Mouse (Mus musculus): ENCODE data around the gene Bcar3. TPM values are rescaled to one million over a fixed set of nuclear protein-coding genes. Genes with fewer than 3 reads are reported as not detected.

The Bcar3 gene
- polyA plus RNA-seq, 1 experiment from 2014 or later, result 9.1 TPM

- Histone ChIP-seq H3K4me1 (replicated peaks) (no peaks in the 10 kb centered on the region; the same call in 1 of the 2 replicates), H3K27ac (replicated peaks) (no peak overlapping the region), H3K9ac (no peak overlapping the region), H3K4me3 (no peak overlapping the region), H3K27me3 (no peaks in the 10 kb centered on the region), H3K9me3 (no peaks in the 10 kb centered on the region), H3K36me3 (no peaks in the 10 kb centered on the region), H3K4me2 (no peak overlapping the region)
- ATAC-seq (ENCODE audit: low read depth), result no peak
- 73% methylated on average over 5 of the region's 5 CpGs for WGBS
Measured at GRCm38 (mm10) chr3:122344350-122344749, 50.4 kb downstream of the Bcar3 start.

- 88% methylated on average over 1 of the region's 1 CpGs for WGBS
- no peaks in the 10 kb centered on the region for H3K9me3 ChIP-seq
- no peaks in the 10 kb centered on the region; the same call in 1 of the 2 replicates for H3K4me1 ChIP-seq (replicated peaks)
- ATAC-seq (ENCODE audit: low read depth), result no peak
- no peaks in the 10 kb centered on the region for H3K27me3 ChIP-seq
- no peak overlapping the region for H3K9ac ChIP-seq
- H3K27ac ChIP-seq (replicated peaks), result no peak overlapping the region
- no peak overlapping the region for H3K4me2 ChIP-seq
- no peaks in the 10 kb centered on the region for H3K36me3 ChIP-seq
- no peak overlapping the region for H3K4me3 ChIP-seq
Measured at GRCm38 (mm10) chr3:122345977-122346472, 52.1 kb downstream of the Bcar3 start.

- no peak for ATAC-seq (ENCODE audit: low read depth)
- Histone ChIP-seq H3K4me1 (replicated peaks) (no peaks in the 10 kb centered on the region; the same call in 1 of the 2 replicates), H3K27ac (replicated peaks) (no peak overlapping the region), H3K36me3 (no peaks in the 10 kb centered on the region), H3K27me3 (no peaks in the 10 kb centered on the region), H3K4me3 (no peak overlapping the region), H3K9me3 (no peaks in the 10 kb centered on the region), H3K4me2 (no peak overlapping the region), H3K9ac (no peak overlapping the region)
- 89% methylated on average over 2 of the region's 2 CpGs for WGBS
Measured at GRCm38 (mm10) chr3:122346600-122346999, 52.7 kb downstream of the Bcar3 start.

- Histone ChIP-seq H3K36me3 (no peaks in the 10 kb centered on the region), H3K9me3 (no peaks in the 10 kb centered on the region), H3K4me1 (replicated peaks) (no peaks in the 10 kb centered on the region), H3K27me3 (no peaks in the 10 kb centered on the region), H3K4me3 (no peak overlapping the region), H3K27ac (replicated peaks) (no peak overlapping the region), H3K9ac (no peak overlapping the region), H3K4me2 (no peak overlapping the region)
- ATAC-seq (ENCODE audit: low read depth), result no peak
- 83% methylated on average over 5 of the region's 5 CpGs for WGBS
Measured at GRCm38 (mm10) chr3:122348677-122349076, 54.7 kb downstream of the Bcar3 start.

- H3K4me2 ChIP-seq, result no peak overlapping the region
- H3K9ac ChIP-seq, result no peak overlapping the region
- no peak overlapping the region for H3K4me3 ChIP-seq
- no peak for ATAC-seq (ENCODE audit: low read depth)
- H3K9me3 ChIP-seq, result no peaks in the 10 kb centered on the region
- H3K27ac ChIP-seq (replicated peaks), result no peak overlapping the region
- no peaks in the 10 kb centered on the region for H3K4me1 ChIP-seq (replicated peaks)
- H3K36me3 ChIP-seq, result no peaks in the 10 kb centered on the region
- H3K27me3 ChIP-seq, result no peaks in the 10 kb centered on the region
- WGBS, result 87% methylated on average over 3 of the region's 3 CpGs
Measured at GRCm38 (mm10) chr3:122352801-122353200, 58.9 kb downstream of the Bcar3 start.

- no peak overlapping the region for H3K4me2 ChIP-seq
- H3K9me3 ChIP-seq, result no peaks in the 10 kb centered on the region
- H3K4me1 ChIP-seq (replicated peaks), result peaks cover 2% of the 10 kb centered on the region
- no peak overlapping the region for H3K4me3 ChIP-seq
- no peaks in the 10 kb centered on the region for H3K36me3 ChIP-seq
- no peaks in the 10 kb centered on the region for H3K27me3 ChIP-seq
- no peak for ATAC-seq (ENCODE audit: low read depth)
- H3K9ac ChIP-seq, result no peak overlapping the region
- no peak overlapping the region for H3K27ac ChIP-seq (replicated peaks)
- 70% methylated on average over 7 of the region's 7 CpGs for WGBS
Measured at GRCm38 (mm10) chr3:122359426-122359825, 65.5 kb downstream of the Bcar3 start.

GRCm38 (mm10) chr3:122359954-122360353 lies 66.0 kb downstream of the Bcar3 start:
- ATAC-seq (ENCODE audit: low read depth), result no peak
- Histone ChIP-seq H3K36me3 (no peaks in the 10 kb centered on the region), H3K9me3 (no peaks in the 10 kb centered on the region), H3K4me3 (no peak overlapping the region), H3K27me3 (no peaks in the 10 kb centered on the region), H3K9ac (no peak overlapping the region), H3K4me1 (replicated peaks) (peaks cover 7% of the 10 kb centered on the region), H3K27ac (replicated peaks) (no peak overlapping the region), H3K4me2 (no peak overlapping the region)
- WGBS, result 89% methylated on average over 9 of the region's 9 CpGs

GRCm38 (mm10) chr3:122360721-122361138 lies 66.8 kb downstream of the Bcar3 start:
- Histone ChIP-seq H3K9me3 (no peaks in the 10 kb centered on the region), H3K4me3 (no peak overlapping the region), H3K36me3 (no peaks in the 10 kb centered on the region), H3K27ac (replicated peaks) (no peak overlapping the region), H3K9ac (no peak overlapping the region), H3K4me2 (no peak overlapping the region), H3K27me3 (no peaks in the 10 kb centered on the region), H3K4me1 (replicated peaks) (peaks cover 15% of the 10 kb centered on the region)
- 37% methylated on average over 5 of the region's 5 CpGs for WGBS
- ATAC-seq (ENCODE audit: low read depth), result no peak

GRCm38 (mm10) chr3:122362719-122363118 lies 68.8 kb downstream of the Bcar3 start:
- WGBS, result 61% methylated on average over 2 of the region's 2 CpGs
- Histone ChIP-seq H3K27me3 (no peaks in the 10 kb centered on the region), H3K4me1 (replicated peaks) (peaks cover 15% of the 10 kb centered on the region), H3K27ac (replicated peaks) (no peak overlapping the region), H3K4me3 (no peak overlapping the region), H3K36me3 (no peaks in the 10 kb centered on the region), H3K9ac (no peak overlapping the region), H3K4me2 (no peak overlapping the region), H3K9me3 (no peaks in the 10 kb centered on the region)
- no peak for ATAC-seq (ENCODE audit: low read depth)

GRCm38 (mm10) chr3:122364565-122364964 lies 70.6 kb downstream of the Bcar3 start:
- H3K27me3 ChIP-seq, result no peaks in the 10 kb centered on the region
- H3K4me2 ChIP-seq, result no peak overlapping the region
- no peak overlapping the region for H3K4me3 ChIP-seq
- no peak overlapping the region for H3K27ac ChIP-seq (replicated peaks)
- H3K9ac ChIP-seq, result no peak overlapping the region
- no peak for ATAC-seq (ENCODE audit: low read depth)
- WGBS, result 14% methylated on average over 3 of the region's 3 CpGs
- H3K36me3 ChIP-seq, result no peaks in the 10 kb centered on the region
- peaks cover 15% of the 10 kb centered on the region for H3K4me1 ChIP-seq (replicated peaks)
- H3K9me3 ChIP-seq, result no peaks in the 10 kb centered on the region

- Histone ChIP-seq H3K9me3 (no peaks in the 10 kb centered on the region), H3K9ac (no peak overlapping the region), H3K4me1 (replicated peaks) (peaks cover 15% of the 10 kb centered on the region), H3K4me3 (no peak overlapping the region), H3K27me3 (no peaks in the 10 kb centered on the region), H3K36me3 (no peaks in the 10 kb centered on the region), H3K4me2 (no peak overlapping the region), H3K27ac (replicated peaks) (no peak overlapping the region)
- peak; percentile 80 for ATAC-seq (ENCODE audit: low read depth)
- 3% methylated on average over 3 of the region's 3 CpGs for WGBS
Measured at GRCm38 (mm10) chr3:122365326-122365725, 71.4 kb downstream of the Bcar3 start.

- H3K4me3 ChIP-seq, result no peak overlapping the region
- H3K4me2 ChIP-seq, result no peak overlapping the region
- H3K27ac ChIP-seq (replicated peaks), result no peak overlapping the region
- H3K36me3 ChIP-seq, result no peaks in the 10 kb centered on the region
- H3K9me3 ChIP-seq, result no peaks in the 10 kb centered on the region
- H3K27me3 ChIP-seq, result no peaks in the 10 kb centered on the region
- H3K4me1 ChIP-seq (replicated peaks), result peaks cover 13% of the 10 kb centered on the region
- no peak overlapping the region for H3K9ac ChIP-seq
- 91% methylated on average over 8 of the region's 8 CpGs for WGBS
- ATAC-seq (ENCODE audit: low read depth), result no peak
Measured at GRCm38 (mm10) chr3:122371646-122372341, 77.9 kb downstream of the Bcar3 start.

GRCm38 (mm10) chr3:122372617-122373016 lies 78.7 kb downstream of the Bcar3 start:
- Histone ChIP-seq H3K9me3 (no peaks in the 10 kb centered on the region), H3K36me3 (no peaks in the 10 kb centered on the region), H3K27ac (replicated peaks) (no peak overlapping the region), H3K9ac (no peak overlapping the region), H3K4me3 (no peak overlapping the region), H3K4me2 (no peak overlapping the region), H3K27me3 (no peaks in the 10 kb centered on the region), H3K4me1 (replicated peaks) (peaks cover 21% of the 10 kb centered on the region)
- ATAC-seq (ENCODE audit: low read depth), result no peak
- 75% methylated on average over 4 of the region's 4 CpGs for whole genome bisulfite sequencing

All from neural tube, embryonic 13.5 days (tissue).